Mouse (Mus musculus): ENCODE data around the gene Ifi27l2a. TPM values are rescaled to one million over a fixed set of nuclear protein-coding genes. Genes with fewer than 3 reads are reported as not detected.
"Not testable (repeated sequence)": the region's sequence is repeated elsewhere in the genome, so short reads cannot be mapped to it uniquely, and the experiment has no call there.

Ifi27l2a gene
- total RNA-seq (2022) = 10 to 100 TPM in 1 of 4 experiments, 1 to 10 TPM in 2, not detected in 1; 2.8 to 33.0 (median 8.6) TPM

DNA sequence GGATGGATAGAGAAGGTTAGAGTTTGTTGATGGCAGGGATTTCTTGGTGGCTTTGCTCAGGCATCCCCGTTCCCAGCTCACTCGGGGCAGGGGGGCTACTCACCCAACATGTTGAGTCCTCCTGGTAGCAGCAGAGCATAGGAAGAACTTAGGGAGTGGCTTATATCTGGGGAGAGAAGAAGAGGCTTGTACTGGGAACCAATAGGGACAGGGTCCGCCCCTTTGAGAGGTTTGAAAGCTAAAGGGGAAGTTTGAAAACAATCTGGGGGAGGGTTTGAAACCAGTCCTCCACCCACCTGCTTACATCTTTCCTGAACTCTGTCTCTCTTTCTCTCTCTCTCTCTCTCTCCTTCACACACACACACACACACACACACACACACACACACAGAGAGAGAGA is at the start of gene Ifi27l2a:
TSS of gene Ifi27l2a (minus strand) at position 157 of the 400 bp plus-strand sequence.
- no peak for DNase-seq (ENCODE audit: low spot score in 2 of 2)

DNA sequence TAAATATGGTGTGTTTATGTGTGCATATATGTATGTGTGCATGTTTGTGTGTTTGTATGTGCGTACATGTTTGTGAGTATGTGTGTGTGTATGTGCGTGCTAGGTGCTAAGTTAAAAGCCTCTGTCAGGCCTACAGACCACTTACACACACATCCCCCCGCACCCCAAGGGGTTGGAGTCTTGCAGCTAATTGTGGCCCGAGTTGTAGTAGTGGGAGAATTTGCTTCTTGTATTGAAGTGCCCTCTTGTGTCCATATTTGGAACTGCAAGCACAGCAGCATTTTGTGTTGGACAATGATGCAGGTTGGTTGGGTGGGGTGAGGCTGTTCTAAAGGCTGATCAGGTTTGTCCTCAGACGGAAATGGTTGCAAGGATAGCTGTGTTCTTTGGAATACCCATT is 49.3 kb upstream of the Ifi27l2a start:
- peak; percentile 53 to 75 for DNase-seq (ENCODE audit: low spot score in 2 of 2)

DNA sequence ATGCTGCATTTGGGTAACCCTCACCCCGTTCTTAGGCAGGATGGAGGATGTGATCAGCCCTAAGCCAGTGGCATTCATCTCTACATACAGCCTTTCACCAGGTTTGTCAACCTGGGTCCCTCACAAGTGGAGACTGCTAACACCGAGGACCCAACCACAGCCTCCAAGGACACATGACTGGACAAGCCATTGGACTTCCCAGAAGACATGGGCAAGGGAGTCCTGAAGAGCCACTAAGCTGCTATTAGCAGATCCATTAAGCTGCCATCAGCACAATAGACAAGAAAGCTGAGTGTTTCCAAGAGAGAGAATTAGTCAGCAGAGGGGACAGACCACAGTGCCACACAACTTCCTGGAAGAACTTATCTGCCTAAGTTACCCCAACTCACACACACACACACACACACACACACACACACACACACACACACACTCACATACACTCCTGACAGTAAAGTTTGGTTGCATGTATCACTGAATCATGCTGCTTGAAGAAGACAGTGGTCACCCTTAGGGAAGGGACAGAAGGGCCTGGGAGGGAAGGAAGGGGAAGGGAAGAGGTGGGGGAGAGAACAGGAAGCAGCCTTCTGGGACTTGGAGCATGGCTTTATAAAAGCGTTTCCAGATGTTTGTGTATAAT is 47.7 kb upstream of the Ifi27l2a start:
- DNase-seq (ENCODE audit: low spot score in 2 of 2) = no peak

DNA sequence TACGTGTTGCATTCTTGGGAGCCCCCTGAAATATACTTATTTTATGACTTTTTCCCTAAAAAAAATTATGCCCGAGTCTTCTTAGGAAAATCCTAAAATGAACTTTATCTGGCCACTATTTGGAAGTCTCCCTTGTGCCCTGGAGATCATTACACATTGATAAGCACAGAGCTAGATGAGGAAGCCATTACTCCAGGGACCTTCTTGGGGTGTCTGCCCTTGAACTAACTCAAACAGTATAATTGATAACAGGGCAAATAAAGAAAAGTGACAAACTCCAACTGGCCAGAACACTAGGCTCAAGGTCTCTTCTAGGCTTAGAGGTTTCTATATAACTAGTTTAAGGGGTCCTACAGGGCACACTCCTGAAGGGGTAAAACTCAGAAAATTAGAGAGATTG is 44.3 kb upstream of the Ifi27l2a start:
- no peak for DNase-seq (ENCODE audit: low spot score in 2 of 2)

DNA sequence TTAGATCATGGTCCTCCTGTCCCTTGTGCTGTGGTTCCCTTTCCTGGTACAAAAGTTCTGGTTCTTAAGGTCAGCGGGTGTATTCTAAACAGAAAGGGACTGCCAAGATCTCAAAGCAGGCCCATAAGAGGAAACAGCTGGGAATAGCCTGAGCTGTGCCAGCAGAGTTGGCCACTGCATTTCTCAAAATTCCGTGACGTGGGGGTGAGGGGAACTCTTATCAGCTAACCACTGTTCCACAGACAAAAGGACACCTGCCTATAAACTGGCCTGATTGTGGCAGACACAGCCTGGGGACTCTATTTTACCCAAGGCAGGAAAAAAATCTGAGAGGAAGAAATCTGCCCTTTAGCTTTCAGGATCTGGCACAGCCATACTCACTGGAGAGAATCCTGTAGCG is 43.8 kb upstream of the Ifi27l2a start:
- no peak for DNase-seq (ENCODE audit: low spot score in 2 of 2)

DNA sequence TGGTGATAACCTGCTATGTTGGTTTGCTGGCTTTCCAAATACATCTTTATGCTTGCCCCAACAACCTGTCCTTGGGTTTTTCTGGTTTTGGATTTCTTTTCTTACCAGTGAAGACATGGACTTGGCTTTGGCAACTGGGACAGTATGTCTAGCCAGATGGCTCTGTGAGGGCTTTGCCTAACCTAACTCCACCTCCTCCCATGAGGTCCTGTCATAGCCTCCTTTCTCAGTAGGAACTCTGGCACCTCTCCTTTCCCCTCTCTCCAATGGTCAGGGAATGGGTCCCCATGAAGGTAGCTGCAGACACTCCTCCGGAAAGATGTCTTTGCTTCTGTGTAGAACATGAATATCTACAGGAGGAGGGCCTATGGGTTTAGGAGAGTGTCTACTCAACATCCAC is 43.2 kb upstream of the Ifi27l2a start:
- no peak for DNase-seq (ENCODE audit: low spot score in 2 of 2)

DNA sequence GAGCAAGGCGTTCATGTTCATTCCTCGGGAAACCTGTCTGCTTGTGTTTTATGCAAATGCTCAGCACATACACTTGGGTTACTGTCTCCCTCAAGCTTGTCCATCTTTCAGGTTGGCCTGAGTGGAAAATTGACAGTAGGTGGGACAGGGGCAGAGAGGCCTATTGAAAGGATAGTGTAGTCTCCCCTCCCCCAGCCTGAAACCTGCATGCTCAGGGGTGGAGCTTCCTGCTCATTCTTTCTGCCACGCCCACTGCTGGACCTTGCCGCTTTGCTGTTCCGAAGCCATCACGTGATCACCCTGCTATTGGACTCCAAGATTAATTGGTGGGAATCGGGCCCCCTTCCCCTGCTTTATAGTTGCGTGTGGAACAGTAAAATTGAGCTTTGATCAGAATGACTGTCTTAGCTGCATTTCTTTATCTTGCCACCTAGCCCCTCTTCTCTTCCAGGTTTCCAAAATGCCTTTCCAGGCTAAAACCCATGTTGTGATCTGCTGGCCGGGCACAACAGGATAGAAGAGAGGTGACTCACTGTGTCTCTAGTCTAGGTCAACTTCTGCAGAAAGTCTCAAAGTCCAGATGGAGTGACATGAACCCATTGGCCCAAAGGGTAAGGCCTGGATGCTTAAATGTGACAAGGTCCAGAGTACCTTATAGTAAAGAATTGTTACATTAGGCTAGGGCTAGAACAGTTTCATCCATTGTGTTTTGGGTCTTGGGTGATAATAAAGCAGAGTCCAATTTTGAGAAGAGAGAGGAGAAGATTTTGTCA is 40.9 kb upstream of the Ifi27l2a start:
- DNase-seq (ENCODE audit: low spot score in 2 of 2) = not testable (repeated sequence)

DNA sequence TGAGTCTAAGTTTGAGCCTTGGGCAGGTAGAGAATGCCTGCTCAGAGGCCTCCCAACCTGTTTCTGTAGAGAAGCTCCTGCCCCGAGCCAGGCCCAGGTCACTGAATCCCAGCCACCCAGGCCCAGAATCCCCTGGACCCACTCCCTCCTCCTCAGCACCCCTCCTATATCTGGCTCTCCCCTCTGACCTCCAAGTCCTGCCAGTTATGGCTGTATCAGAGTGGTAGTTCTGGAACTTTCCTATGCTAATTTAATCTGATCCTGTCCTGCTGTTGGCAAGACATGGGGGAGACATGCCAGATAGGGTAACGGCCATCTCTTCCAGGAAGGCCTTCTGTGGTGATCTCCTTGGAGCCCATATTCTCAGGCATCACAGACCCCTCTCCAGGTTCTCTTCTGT is 39.3 kb upstream of the Ifi27l2a start:
- no peak for DNase-seq (ENCODE audit: low spot score in 2 of 2)

DNA sequence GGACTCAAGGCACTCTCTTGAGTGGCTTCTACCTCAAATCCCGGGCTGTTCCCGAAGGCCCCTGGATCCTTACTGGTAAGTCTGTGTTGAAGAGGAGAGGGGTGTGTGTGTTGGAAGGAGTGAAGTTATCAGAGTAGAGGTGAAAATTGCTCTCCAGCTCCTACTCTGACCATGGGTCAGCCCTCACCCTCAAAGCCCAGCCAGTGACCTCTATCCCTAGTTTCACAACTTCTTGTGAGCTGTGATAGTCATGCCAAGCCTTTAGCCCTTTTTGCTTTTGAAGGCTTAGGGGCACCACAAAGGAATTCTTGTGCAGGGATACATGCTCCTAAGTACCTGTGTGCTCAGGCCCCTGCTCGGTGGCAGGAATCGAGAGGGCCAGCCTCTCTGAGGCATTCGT is 38.2 kb upstream of the Ifi27l2a start:
- no peak for DNase-seq (ENCODE audit: low spot score in 2 of 2)

DNA sequence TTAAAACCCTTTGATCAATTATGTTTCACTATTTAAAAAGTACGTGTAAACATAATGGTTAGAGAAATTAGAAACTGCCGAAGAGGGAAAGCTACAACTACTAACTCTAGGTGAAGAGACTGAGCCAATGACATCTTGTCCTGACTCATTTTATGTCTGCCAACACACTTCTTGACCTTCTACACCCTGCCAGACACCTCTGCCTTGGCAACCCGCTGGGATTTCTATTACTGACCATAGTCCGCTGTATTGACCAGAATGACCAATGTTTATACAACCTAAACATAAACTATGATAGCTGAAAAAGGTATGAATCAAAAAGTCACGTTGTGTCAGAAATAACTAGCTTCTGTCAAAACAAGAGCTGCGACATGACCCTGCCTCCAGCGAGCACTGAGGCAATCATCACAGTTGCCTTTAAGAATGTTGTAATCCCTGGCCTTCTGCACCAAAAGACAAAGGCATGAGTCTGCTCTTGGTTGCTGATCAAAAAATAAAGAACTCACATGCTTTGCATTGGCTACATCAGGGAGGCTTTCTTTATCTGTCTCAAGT is 34.1 kb upstream of the Ifi27l2a start:
- no peak for DNase-seq (ENCODE audit: low spot score in 2 of 2)

DNA sequence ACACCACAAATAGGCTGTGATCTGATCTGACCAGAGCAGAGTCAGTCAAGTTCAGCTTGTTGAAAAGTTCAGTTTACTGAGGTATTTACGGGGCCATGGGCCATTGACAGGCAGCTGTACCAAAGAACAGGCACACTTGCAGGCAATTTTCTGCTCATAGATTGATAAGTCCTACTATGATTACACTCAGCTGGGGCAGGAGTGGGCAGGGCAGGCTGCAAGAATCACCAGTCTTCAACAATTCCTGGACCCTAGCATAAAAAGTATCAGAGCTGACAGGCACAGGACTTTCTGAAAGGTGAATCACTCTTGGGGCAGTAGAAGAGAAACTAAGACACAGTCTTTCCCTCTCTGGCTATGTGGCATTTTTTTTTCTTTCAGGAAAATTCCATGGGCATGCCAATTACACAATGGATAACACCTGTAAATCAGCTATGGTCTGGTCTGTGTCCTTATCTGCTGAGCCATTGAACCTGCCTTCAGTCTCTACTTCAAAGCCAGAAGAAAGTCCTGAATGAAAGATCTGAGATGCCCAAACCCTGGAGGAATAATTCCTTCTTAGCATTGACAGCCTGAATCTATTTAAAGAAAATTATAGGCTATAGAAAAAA is 33.4 kb upstream of the Ifi27l2a start:
- DNase-seq (ENCODE audit: low spot score in 2 of 2) = no peak

DNA sequence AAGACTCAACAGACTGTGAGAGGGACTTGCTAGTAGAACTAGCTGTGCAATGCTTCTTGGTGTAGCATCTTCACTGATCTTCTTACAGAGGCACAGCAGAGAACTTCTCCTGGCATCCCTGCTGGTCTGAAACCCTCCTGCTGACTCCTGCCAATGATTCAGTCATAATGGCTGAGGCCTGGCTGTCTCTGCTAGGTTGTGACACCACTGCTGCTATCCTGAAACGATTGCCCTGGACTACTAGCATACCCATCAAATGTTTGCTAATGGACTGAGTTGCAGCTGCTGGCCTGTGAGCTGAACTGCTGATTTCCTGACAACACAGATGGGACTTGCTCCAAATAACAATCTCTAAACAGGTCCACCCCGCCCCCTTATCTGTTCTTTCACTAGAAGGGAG is 31.0 kb upstream of the Ifi27l2a start:
- DNase-seq (ENCODE audit: low spot score in 2 of 2) = no peak

DNA sequence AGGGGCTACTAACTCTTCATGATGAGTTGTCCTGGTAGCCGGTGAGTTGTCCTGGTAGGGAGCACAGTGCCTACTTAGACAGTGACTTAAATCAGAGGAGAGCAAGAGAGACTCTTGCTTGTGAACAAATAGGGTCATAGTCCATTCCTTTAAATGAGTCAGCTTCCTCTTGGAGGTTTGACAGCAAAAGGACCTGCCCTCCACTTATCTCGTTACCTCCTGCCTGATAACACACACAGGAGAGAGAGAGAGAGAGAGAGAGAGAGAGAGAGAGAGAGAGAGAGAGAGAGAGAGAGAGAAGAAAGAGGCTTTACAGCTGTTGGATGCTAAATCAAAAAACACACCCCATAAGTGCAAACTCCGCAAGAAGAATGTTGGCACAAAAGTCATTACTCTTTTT is 13.7 kb upstream of the Ifi27l2a start, which contains the start of gene Ifi27l2b:
TSS of gene Ifi27l2b (minus strand) at position 84 of the 400 bp plus-strand sequence.
- DNase-seq (ENCODE audit: low spot score in 2 of 2) = no peak

DNA sequence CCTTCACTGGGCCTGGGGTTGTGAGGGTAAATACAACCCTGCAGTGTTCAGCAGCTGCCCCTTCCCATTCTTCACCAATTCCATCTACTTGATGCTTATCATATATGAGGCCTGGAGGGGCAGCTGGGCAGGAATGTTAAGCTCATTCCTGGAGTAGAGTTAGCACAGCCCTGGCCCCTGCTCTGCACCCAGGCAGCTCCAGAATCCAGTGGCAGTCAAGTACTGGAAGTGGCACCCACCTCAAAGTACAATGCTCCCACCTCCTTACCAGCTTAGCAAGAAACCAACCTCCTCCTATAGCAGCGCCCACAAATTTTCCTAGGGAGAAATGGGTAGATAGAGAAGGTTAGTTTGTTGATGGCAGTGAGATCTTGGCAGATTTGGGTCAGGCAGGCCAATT is 13.2 kb upstream of the Ifi27l2a start:
- not testable (repeated sequence) for DNase-seq (ENCODE audit: low spot score in 2 of 2)

DNA sequence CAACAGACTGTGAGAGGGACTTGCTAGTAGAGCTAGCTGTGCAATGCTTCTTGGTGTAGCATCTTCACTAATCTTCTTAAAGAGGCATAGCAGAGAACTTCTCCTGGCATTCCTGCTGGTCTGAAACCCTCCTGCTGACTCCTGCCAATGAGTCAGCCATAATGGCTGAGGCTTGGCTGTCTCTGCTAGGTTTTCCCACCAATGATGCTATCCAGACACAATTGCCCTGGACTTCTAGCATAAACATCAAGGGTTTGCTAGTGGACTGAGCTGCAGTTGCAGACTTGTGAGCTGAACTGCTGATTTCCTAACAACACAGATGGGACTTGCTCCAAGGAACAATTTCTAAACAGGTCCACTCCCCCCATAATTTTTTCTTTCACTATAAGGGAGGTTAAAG is 9.9 kb upstream of the Ifi27l2a start:
- DNase-seq (ENCODE audit: low spot score in 2 of 2) = no peak

DNA sequence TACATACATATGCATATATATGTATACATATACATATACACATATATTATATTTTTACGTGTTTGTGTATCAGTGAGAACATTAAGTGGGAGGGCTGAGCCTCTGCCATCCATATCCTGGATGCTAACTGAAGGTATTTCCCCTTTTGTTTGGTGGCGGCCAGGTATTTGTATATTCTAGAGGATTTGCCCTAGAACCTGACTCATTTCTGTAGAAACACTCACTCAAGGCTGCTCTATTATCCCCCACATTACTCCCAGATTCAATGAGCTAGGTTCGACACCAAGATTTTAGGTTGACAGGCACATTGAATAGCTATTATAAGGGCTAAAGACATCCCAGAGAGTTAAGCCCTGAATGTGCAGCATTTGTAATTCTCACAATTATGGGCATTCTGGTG is 1.6 kb upstream of the Ifi27l2a start:
- no peak for DNase-seq (ENCODE audit: low spot score in 2 of 2)

DNA sequence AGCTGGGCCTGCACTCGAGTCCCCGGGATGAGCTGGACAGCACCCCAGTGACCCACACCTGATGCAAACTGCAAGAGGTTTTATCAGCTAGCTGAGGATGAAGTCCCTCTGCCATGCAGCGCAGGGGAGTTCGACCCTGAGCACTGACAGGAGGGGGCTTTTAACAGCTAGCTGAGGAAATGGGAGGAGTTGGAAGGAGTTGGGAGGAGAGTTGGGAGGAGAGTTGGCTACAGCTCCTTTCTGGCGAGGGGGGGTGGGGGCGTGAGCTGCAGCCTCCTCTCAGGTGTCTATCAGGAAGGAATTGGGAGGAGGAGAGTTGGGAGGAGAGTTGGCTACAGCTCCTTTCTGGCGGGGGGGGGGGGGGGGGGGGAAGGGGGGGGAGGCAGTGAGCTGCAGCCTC is 781 bp upstream of the Ifi27l2a start:
- DNase-seq (ENCODE audit: low spot score in 2 of 2) = not testable (repeated sequence)

DNA sequence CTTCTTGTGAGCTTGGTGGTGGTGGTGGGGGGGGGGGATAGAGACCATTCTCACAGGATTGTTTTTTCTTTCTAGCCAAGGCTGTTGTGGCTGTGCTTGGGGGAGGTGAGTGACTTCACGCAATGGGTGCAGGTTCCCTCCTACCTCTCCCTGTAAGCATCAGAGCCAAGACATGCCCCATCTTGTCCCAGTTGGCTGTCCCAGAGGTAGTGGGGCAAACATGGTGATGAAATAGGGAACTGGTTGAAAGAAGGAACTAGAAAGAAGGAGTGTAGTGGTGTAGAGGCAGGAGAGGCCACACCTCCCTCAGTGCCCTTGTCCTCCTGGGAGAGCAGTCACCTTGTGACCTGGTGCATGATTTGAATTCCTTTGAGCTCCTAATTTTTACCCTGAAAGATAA is 5.9 kb downstream of the Ifi27l2a start:
- no peak for DNase-seq (ENCODE audit: low spot score in 2 of 2)

DNA sequence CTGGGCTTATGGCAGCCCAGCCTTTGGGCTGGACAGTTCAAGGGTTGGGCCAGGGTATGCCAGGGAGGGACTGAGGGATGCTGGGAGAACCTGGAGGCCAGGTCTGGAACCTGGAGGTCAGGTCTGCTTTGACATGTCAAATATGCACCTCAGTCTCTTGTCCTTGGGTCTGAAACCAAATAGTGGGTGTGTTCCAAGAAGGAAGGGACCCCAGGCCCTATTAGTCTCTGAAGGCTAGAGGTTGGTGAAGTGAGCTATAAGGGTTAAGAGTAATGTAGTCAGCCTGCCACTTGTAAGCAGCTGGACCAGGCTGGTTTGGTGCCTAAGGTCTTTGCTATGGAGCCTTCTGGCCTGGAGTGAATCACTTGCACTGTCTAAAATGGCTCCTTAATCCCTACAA is 8.6 kb downstream of the Ifi27l2a start:
- DNase-seq (ENCODE audit: low spot score in 2 of 2) = peak in 1 of 2 experiments; percentile 1

DNA sequence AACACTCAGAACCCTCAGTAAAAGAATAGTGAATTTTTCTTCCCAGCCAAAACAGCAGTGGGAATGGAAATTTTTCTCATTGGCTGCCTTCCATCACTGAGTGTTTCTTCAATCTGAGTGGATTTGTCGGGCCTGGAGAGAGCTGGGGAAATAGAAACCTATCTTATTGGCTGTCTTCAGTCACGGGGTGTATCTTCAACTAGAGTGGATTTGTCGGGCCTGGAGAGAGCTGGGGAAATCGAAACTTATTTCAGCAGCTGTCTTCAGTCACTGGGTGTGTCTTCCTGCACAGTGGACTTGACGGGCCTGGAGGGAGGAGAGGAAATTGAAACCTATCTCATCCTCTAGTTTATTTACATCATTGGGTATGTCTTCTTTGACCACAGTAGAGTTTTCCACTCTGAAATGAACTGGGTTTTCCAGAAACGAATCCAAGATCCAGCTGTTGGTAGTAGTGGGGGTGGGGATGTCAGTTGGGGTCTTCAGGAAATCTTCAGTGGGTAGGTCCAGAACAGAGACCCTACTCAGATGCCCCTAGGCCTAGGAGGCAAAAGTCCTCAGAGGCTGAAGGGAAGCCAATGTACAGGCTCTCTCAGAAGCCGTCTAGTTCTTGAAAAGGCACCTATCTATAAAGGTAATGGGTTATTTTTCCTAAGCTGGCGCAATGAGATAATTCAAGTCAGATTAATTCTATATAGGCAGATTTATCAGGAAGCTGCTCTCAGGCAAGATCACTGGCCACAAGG is 9.3 kb downstream of the Ifi27l2a start, which contains the start of gene Ifi27:
TSS of gene Ifi27 (plus strand) at position 226 of the 746 bp plus-strand sequence.
- DNase-seq (ENCODE audit: low spot score in 2 of 2) = peak; percentile 63 to 71

DNA sequence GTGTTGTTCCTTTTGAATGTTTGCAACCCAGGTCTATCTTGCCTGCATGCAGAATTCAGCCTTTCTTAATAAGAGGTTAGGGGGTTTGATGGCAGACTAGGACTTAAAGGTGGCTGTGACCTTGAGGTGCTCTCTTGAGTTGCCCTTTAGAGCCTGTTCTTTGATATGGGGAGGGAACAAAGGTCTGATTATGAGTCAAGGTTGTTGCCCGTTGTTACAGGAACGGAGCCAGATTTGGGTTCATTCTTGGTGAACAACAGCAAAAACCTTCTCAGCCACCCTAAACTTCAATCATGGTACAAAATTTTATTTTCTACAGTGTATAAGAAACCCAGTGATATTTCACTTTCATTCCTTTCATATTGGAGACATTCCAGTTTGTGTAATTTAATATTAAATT is 10.1 kb downstream of the Ifi27l2a start:
- DNase-seq (ENCODE audit: low spot score in 2 of 2) = peak in 1 of 2 experiments; percentile 1
